Mouse (Mus musculus): ENCODE measurements around the gene Fam129b.

DNA sequence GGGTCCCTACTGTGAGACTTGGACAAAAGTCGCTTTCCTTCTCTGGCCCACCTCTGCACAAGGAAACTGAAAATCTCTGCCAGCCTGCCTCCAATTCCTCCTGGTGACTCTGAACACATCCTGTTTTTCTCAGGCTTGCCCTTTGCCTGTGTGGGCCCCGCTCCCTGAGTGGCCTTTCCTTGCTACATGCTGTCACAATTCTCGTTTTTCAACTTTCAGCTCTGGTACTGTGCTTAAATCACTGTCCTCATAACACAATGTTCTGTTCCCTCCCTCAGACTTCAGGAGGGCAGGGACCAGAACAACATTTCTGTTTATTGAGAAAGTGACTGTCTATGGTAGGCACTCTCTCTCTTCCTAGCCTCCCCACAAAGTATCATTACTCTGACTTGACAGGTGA is 1.8 kb upstream of the Fam129b start:
- TF ChIP-seq GATA1 (IDR thresholded peaks at IDR 0.05; ENCODE audit: low read depth, low read length) (no peak), CHD2 (IDR thresholded peaks at IDR 0.05; ENCODE audit: low read length) (no peak), POLR2A (IDR thresholded peaks at IDR 0.05; ENCODE audit: control insufficient read depth in 1 of 2, insufficient read depth in 1 of 2, low read depth in 1 of 2, low read length in 2 of 2, poor library complexity in 1 of 2) (no peak), RCOR1 (IDR thresholded peaks at IDR 0.05; ENCODE audit: low read depth, low read length) (no peak), MEF2A (IDR thresholded peaks at IDR 0.05; ENCODE audit: extremely low read depth, insufficient replicate concordance, low read depth, low read length, poor library complexity, severe bottlenecking) (no peak), MAX (IDR thresholded peaks at IDR 0.05; ENCODE audit: low read length) (no peak), JUND (IDR thresholded peaks at IDR 0.05; ENCODE audit: low read depth, low read length) (no peak), NELFE (IDR thresholded peaks at IDR 0.05; ENCODE audit: low read depth, low read length) (no peak), E2F4 (IDR thresholded peaks at IDR 0.05; ENCODE audit: borderline replicate concordance, low read depth, low read length) (no peak), ZC3H11A (IDR thresholded peaks at IDR 0.05; ENCODE audit: low read depth, low read length) (no peak), CTCF (IDR thresholded peaks at IDR 0.05 in 2 of 3, conservative IDR thresholded peaks at IDR 0.05 in 1 of 3; ENCODE audit: control insufficient read depth in 1 of 3, insufficient read depth in 1 of 3, low read depth in 2 of 3, low read length in 3 of 3, poor library complexity in 1 of 3, severe bottlenecking in 1 of 3) (no peak)
